Mouse (Mus musculus): ENCODE data around the gene Taf1c. TPM values are rescaled to one million over a fixed set of nuclear protein-coding genes. Genes with fewer than 3 reads are reported as not detected.

Gene Taf1c
- polyA plus RNA-seq, 1 experiment from 2014 or later = 15.5 TPM

GRCm38 (mm10) chr8:119635958-119636357 lies 30.9 kb upstream of the Taf1c start:
- Histone ChIP-seq H3K9ac (no peak overlapping the region), H3K9me3 (no peaks in the 10 kb centered on the region), H3K4me1 (peaks cover 16% of the 10 kb centered on the region), H3K4me3 (no peak overlapping the region), H3K36me3 (no peaks in the 10 kb centered on the region), H3K4me2 (replicated peaks) (no peak overlapping the region), H3K27ac (no peak overlapping the region), H3K27me3 (peaks cover 27% of the 10 kb centered on the region)
- 48% methylated on average over 2 of the region's 2 CpGs for WGBS
- no peak for ATAC-seq (ENCODE audit: insufficient number of reproducible peaks, insufficient read depth, low FRiP score, low TSS enrichment)

DNA sequence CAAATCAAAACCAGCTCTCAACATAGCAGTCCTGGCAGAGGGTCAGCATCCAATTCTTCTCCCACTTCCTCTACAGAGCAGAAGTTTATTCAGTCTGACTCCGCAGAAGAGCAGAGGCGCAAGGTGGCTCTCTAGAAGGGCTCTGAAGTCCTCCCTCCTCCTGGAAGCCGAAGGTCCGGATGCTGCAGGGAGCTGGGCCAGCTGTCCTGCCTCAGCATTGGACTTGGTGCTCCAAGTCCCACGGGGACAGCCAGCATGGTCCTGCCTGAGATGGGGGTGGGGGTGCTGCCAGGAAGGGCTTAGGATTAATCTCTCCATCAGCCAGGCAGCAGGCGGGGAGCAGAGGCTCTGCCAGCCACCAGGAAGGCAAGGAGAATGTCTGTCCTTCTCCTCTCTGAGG lies 30.4 kb upstream of the Taf1c start, which contains the start of gene Kcng4:
Kcng4 (minus strand) TSS at position 303 of the 400 bp plus-strand sequence.
- Histone ChIP-seq H3K27ac (peak within 1 kb of the TSS; percentile 14; the same call in 1 of the 2 replicates), H3K4me2 (replicated peaks) (no peak within 1 kb of the TSS), H3K9ac (no peak within 1 kb of the TSS), H3K4me1 (peaks cover 21% of the 10 kb centered on the region), H3K27me3 (peaks cover 27% of the 10 kb centered on the region), H3K36me3 (no peaks in the 10 kb centered on the region), H3K9me3 (no peaks in the 10 kb centered on the region), H3K4me3 (no peak within 1 kb of the TSS)
- ATAC-seq (ENCODE audit: insufficient number of reproducible peaks, insufficient read depth, low FRiP score, low TSS enrichment) = no peak
- WGBS = 36% methylated on average over 6 of the region's 6 CpGs

GRCm38 (mm10) chr8:119634616-119635336 lies 29.8 kb upstream of the Taf1c start:
- WGBS = 26% methylated on average over 14 of the region's 14 CpGs
- Histone ChIP-seq H3K36me3 (no peaks in the 10 kb centered on the region), H3K9ac (no peak overlapping the region), H3K27ac (peak overlapping the region; percentile 14; the same call in 1 of the 2 replicates), H3K9me3 (no peaks in the 10 kb centered on the region), H3K4me3 (no peak overlapping the region), H3K4me2 (replicated peaks) (no peak overlapping the region), H3K4me1 (peaks cover 21% of the 10 kb centered on the region), H3K27me3 (peaks cover 27% of the 10 kb centered on the region)
- no peak for ATAC-seq (ENCODE audit: insufficient number of reproducible peaks, insufficient read depth, low FRiP score, low TSS enrichment)

GRCm38 (mm10) chr8:119632909-119633308 lies 27.9 kb upstream of the Taf1c start:
- no peak for ATAC-seq (ENCODE audit: insufficient number of reproducible peaks, insufficient read depth, low FRiP score, low TSS enrichment)
- Histone ChIP-seq H3K9me3 (no peaks in the 10 kb centered on the region), H3K4me2 (replicated peaks) (no peak overlapping the region), H3K36me3 (no peaks in the 10 kb centered on the region), H3K27ac (no peak overlapping the region), H3K9ac (no peak overlapping the region), H3K4me1 (peaks cover 27% of the 10 kb centered on the region), H3K4me3 (no peak overlapping the region), H3K27me3 (peaks cover 27% of the 10 kb centered on the region)
- 48% methylated on average over 29 of the region's 29 CpGs for WGBS

DNA sequence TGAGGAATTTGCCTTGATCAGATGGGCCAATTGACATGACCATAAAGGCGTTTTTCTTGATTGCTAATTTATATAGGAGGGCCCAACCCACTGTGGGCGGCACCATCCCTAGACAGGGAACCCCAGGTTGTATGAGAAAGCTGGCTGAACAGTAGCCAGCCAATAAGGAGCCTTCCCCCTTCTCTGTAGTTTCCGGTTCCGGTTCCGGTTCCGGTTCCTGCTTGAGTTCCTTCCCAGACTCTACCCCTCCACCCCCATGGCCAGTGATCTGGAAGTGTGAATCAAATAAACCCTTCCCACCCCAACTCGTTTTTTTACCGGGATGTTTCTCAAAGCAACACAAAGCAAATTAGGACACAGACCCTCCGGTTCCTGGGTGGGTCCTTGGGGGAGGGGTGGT lies 27.2 kb upstream of the Taf1c start:
- no peak for ATAC-seq (ENCODE audit: insufficient number of reproducible peaks, insufficient read depth, low FRiP score, low TSS enrichment)
- H3K27me3 ChIP-seq = peaks cover 27% of the 10 kb centered on the region
- H3K4me1 ChIP-seq = peaks cover 32% of the 10 kb centered on the region
- no peak overlapping the region for H3K27ac ChIP-seq
- no peak overlapping the region for H3K4me3 ChIP-seq
- WGBS = 83% methylated on average over 9 of the region's 9 CpGs
- H3K9ac ChIP-seq = no peak overlapping the region
- no peaks in the 10 kb centered on the region for H3K9me3 ChIP-seq
- H3K4me2 ChIP-seq (replicated peaks) = no peak overlapping the region
- H3K36me3 ChIP-seq = no peaks in the 10 kb centered on the region

- Histone ChIP-seq H3K9me3 (no peaks in the 10 kb centered on the region), H3K4me2 (replicated peaks) (no peak overlapping the region), H3K4me3 (no peak overlapping the region), H3K4me1 (peaks cover 32% of the 10 kb centered on the region), H3K27me3 (peaks cover 27% of the 10 kb centered on the region), H3K36me3 (no peaks in the 10 kb centered on the region), H3K27ac (no peak overlapping the region), H3K9ac (no peak overlapping the region)
- no peak for ATAC-seq (ENCODE audit: insufficient number of reproducible peaks, insufficient read depth, low FRiP score, low TSS enrichment)
- 31% methylated on average over 3 of the region's 3 CpGs for WGBS
Observed at GRCm38 (mm10) chr8:119630841-119631240, 25.8 kb upstream of the Taf1c start.

DNA sequence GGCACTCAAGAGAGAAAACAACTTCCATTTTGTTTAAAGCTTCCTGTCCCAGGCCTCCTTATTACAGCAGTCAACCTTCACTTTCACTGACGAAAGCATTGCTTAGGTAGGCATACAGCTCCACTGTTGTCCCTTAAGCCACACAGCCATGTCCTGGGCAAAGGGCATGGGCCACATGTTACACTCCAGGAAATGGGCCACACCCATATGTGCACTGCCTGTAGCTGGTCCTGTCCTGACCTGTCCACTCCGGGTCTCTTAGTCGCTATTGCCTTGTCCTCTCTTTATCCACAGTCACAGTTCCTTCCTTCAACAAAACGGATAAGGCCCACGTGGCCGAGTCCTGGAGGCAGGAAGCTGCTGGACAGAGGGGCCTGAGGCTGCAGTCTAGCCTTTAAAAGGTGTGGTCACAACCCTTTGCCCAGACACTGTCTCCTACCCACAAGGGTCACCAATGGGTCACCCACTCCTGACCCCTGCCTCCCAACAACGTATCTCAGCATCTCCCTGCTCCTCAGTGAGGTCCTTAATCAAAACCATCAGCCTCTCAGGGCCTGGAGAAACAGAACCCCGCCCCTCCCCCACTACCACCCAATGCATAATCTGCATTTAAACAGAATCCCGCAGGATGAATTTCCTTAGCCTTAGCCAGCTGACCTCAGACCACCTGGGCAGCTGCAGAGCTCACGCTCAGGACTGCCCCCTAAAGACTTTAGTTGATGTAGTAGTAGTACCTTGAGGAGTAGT lies 22.8 kb upstream of the Taf1c start:
- Histone ChIP-seq H3K4me2 (replicated peaks) (no peak overlapping the region), H3K36me3 (no peaks in the 10 kb centered on the region), H3K4me3 (no peak overlapping the region), H3K9ac (no peak overlapping the region), H3K9me3 (no peaks in the 10 kb centered on the region), H3K4me1 (peaks cover 18% of the 10 kb centered on the region), H3K27me3 (peaks cover 8% of the 10 kb centered on the region), H3K27ac (no peak overlapping the region)
- WGBS = 21% methylated on average over 10 of the region's 10 CpGs
- ATAC-seq (ENCODE audit: insufficient number of reproducible peaks, insufficient read depth, low FRiP score, low TSS enrichment) = no peak

DNA sequence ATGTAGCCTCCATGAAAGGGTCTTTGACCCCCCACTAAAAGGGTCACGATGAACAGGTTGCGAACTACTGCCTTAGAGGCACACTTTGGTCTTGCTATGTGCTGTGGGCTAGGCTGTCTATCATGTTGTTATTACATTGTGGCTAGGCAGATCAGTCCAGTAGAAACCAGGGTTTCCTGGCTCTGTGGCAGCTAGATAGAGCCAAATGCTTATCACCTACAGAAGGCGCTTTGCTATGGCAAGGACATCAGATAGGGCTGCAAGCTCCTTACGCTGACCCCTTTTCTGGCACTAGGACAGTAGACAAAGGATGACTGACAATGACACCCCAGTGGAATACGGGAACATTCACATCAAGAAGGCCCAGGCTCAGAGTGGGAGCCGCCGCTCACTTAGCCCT lies 22.2 kb upstream of the Taf1c start:
- no peak for ATAC-seq (ENCODE audit: insufficient number of reproducible peaks, insufficient read depth, low FRiP score, low TSS enrichment)
- H3K36me3 ChIP-seq = no peaks in the 10 kb centered on the region
- no peak overlapping the region for H3K4me3 ChIP-seq
- H3K27me3 ChIP-seq = 0 out of 2 replicates have a peak, but pooled peaks cover 3% of the 10 kb centered on the region
- H3K27ac ChIP-seq = no peak overlapping the region
- H3K9me3 ChIP-seq = no peaks in the 10 kb centered on the region
- WGBS = 81% methylated on average over 7 of the region's 7 CpGs
- no peak overlapping the region for H3K4me2 ChIP-seq (replicated peaks)
- H3K9ac ChIP-seq = no peak overlapping the region
- H3K4me1 ChIP-seq = peaks cover 18% of the 10 kb centered on the region

DNA sequence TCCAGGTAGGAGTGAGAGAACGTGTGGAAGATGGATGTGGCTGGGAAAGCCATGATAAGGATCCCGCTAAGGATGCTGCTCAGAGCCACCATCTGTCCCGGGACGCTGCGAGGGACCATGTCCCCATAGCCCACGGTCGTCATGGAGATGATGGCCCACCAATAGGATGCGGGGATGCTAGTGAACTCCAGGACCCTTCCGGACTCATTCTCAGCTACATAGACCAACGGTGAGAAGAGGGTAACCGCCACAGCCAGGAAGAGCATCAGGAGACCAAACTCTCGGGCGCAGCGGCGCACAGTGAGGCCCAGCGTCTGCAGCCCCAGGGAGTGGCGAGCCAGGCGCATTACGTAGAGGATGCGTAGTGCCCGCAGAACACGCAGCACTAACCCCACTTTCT lies 20.8 kb upstream of the Taf1c start:
- no peak overlapping the region for H3K4me3 ChIP-seq
- no peaks in the 10 kb centered on the region for H3K27me3 ChIP-seq
- H3K9me3 ChIP-seq = no peaks in the 10 kb centered on the region
- no peak overlapping the region for H3K9ac ChIP-seq
- WGBS = 85% methylated on average over 22 of the region's 22 CpGs
- peaks cover 14% of the 10 kb centered on the region for H3K4me1 ChIP-seq
- H3K4me2 ChIP-seq (replicated peaks) = no peak overlapping the region
- H3K27ac ChIP-seq = no peak overlapping the region
- H3K36me3 ChIP-seq = no peaks in the 10 kb centered on the region
- ATAC-seq (ENCODE audit: insufficient number of reproducible peaks, insufficient read depth, low FRiP score, low TSS enrichment) = no peak

GRCm38 (mm10) chr8:119624916-119625315 lies 19.9 kb upstream of the Taf1c start:
- Histone ChIP-seq H3K27me3 (no peaks in the 10 kb centered on the region), H3K36me3 (no peaks in the 10 kb centered on the region), H3K9me3 (no peaks in the 10 kb centered on the region), H3K27ac (no peak overlapping the region), H3K4me2 (replicated peaks) (no peak overlapping the region), H3K4me1 (peaks cover 11% of the 10 kb centered on the region), H3K4me3 (no peak overlapping the region), H3K9ac (no peak overlapping the region)
- ATAC-seq (ENCODE audit: insufficient number of reproducible peaks, insufficient read depth, low FRiP score, low TSS enrichment) = no peak
- WGBS = 91% methylated on average over 7 of the region's 7 CpGs

GRCm38 (mm10) chr8:119623744-119624143 lies 18.7 kb upstream of the Taf1c start:
- H3K27me3 ChIP-seq = no peaks in the 10 kb centered on the region
- H3K9me3 ChIP-seq = no peaks in the 10 kb centered on the region
- peaks cover 11% of the 10 kb centered on the region for H3K4me1 ChIP-seq
- H3K36me3 ChIP-seq = no peaks in the 10 kb centered on the region
- no peak overlapping the region for H3K9ac ChIP-seq
- no peak for ATAC-seq (ENCODE audit: insufficient number of reproducible peaks, insufficient read depth, low FRiP score, low TSS enrichment)
- H3K4me3 ChIP-seq = no peak overlapping the region
- H3K4me2 ChIP-seq (replicated peaks) = no peak overlapping the region
- 95% methylated on average over 1 of the region's 1 CpGs for WGBS
- no peak overlapping the region for H3K27ac ChIP-seq

- no peaks in the 10 kb centered on the region for H3K9me3 ChIP-seq
- WGBS = 78% methylated on average over 8 of the region's 8 CpGs
- no peak overlapping the region for H3K4me3 ChIP-seq
- H3K4me1 ChIP-seq = peaks cover 6% of the 10 kb centered on the region
- no peaks in the 10 kb centered on the region for H3K27me3 ChIP-seq
- H3K9ac ChIP-seq = no peak overlapping the region
- H3K4me2 ChIP-seq (replicated peaks) = no peak overlapping the region
- ATAC-seq (ENCODE audit: insufficient number of reproducible peaks, insufficient read depth, low FRiP score, low TSS enrichment) = no peak
- no peak overlapping the region for H3K27ac ChIP-seq
- no peaks in the 10 kb centered on the region for H3K36me3 ChIP-seq
Observed at GRCm38 (mm10) chr8:119623061-119623460, 18.0 kb upstream of the Taf1c start.
